Mouse (Mus musculus): ENCODE data around the gene Ccz1. TPM values are rescaled to one million over a fixed set of nuclear protein-coding genes. Genes with fewer than 3 reads are reported as not detected.
"Not testable (repeated sequence)": the region's sequence is repeated elsewhere in the genome, so short reads cannot be mapped to it uniquely, and the experiment has no call there.

Gene Ccz1
- polyA plus RNA-seq, 1 experiment from 2014 or later: 103 TPM

- CTCF ChIA-PET: no interaction called here
- no peaks in the 10 kb centered on the region for H3K27me3 ChIP-seq
- POLR2A ChIA-PET: no interaction called here
- no peak for TF ChIP-seq CTCF (IDR thresholded peaks at IDR 0.05)
- in situ Hi-C loops (cut with MboI; ENCODE audit: low pct_unique_long_range_greater_than_20kb): no loop called here
- ATAC-seq: no peak
- no peak for DNase-seq (ENCODE audit: low read depth, low spot score)
Measured at GRCm38 (mm10) chr5:144039156-144039675, 24.5 kb upstream of the Ccz1 start.

- CTCF ChIA-PET: no interaction called here
- POLR2A ChIA-PET: no interaction called here
- no peak for DNase-seq (ENCODE audit: low read depth, low spot score)
- no peaks in the 10 kb centered on the region for H3K27me3 ChIP-seq
- no peak for ATAC-seq
- in situ Hi-C loops (cut with MboI; ENCODE audit: low pct_unique_long_range_greater_than_20kb): no loop called here
- no peak for TF ChIP-seq CTCF (IDR thresholded peaks at IDR 0.05)
Measured at GRCm38 (mm10) chr5:144036952-144037351, 22.3 kb upstream of the Ccz1 start.

DNA sequence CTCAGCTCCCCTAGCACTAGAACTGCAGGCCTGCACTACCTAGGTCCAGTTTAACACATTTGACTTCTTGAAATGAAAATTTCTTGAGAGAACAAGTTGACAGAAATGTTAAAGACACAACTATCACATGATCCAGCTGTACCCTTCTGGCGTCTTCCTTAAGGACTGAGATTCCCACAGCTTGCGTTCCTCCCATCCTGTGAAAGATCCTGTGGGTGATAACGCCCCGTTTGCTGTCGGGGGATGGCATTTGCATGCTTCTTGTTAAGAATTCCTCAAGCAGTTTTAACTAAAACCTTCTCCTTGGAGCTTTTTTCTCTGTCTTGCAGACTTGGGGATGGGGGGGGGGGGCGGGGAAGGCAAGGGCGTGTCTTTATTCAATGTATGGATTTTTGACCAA is 19.9 kb upstream of the Ccz1 start:
- DNase-seq (ENCODE audit: low read depth, low spot score) (no peak), ATAC-seq (no peak)
- CTCF ChIA-PET: interaction anchor here (1.4 kb wide), 1 partner anchor 118 kb away, joined by 4 read pairs; no protein-coding TSS in a partner anchor
- no peaks in the 10 kb centered on the region for H3K27me3 ChIP-seq
- POLR2A ChIA-PET: no interaction called here
- TF ChIP-seq CTCF (IDR thresholded peaks at IDR 0.05): no peak
- in situ Hi-C loops (cut with MboI; ENCODE audit: low pct_unique_long_range_greater_than_20kb): no loop called here

DNA sequence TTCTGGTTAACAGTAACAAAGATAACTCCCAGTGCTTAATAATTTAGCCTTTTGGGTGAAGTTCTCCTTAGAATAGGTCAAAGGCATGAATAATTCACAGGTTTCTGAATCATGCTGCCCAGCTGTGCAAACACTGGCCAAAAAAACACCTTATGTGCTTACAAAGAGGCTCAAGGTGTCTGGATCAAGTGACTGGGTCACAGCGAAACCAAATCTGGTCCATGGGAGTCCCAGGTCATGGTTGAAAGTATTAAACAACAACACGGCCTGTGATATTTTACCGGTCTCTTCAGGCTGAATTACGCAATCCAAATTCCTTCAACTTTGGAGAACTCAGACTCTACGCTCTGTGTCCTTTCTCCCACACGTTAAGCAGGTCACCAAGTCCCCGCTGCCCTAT is 17.8 kb upstream of the Ccz1 start:
- DNase-seq (ENCODE audit: low read depth, low spot score) (no peak), ATAC-seq (no peak)
- ChIA-PET POLR2A (no interaction called here), CTCF (no interaction called here)
- H3K27me3 ChIP-seq: no peaks in the 10 kb centered on the region
- no peak for TF ChIP-seq CTCF (IDR thresholded peaks at IDR 0.05)
- in situ Hi-C loops (cut with MboI; ENCODE audit: low pct_unique_long_range_greater_than_20kb): no loop called here

- peaks cover 7% of the 10 kb centered on the region for H3K27me3 ChIP-seq
- no peak for DNase-seq (ENCODE audit: low read depth, low spot score)
- TF ChIP-seq CTCF (IDR thresholded peaks at IDR 0.05): no peak
- ChIA-PET POLR2A (no interaction called here), CTCF (interaction anchor here (1.3 kb wide), 1 partner anchor 14 kb away, joined by 3 read pairs; no protein-coding TSS in a partner anchor)
- in situ Hi-C loops (cut with MboI; ENCODE audit: low pct_unique_long_range_greater_than_20kb): no loop called here
- ATAC-seq: no peak
Measured at GRCm38 (mm10) chr5:144026620-144027263, 12.1 kb upstream of the Ccz1 start, which contains the start of gene Ocm. TSS of gene Ocm (minus strand) at chr5:144026670.

DNA sequence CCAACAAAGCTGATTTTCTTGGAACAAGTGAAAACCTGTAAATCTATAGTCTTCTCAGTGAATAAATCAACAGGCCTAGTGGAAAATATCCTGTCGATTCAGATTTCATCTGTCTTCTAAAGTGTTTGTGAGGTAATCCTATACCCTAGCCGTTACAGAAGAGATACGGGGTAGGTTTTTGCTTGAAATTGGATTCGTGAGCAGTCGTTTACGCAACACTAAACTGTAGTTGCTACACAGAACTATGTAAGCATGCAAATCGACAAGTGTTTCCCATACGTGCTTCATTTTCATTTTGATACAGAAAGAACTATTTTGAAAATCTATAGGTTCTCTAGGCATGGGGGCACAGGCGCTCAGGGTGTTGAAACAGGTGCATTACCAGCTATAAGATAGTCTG is 1.2 kb upstream of the Ccz1 start:
- DNase-seq (ENCODE audit: low read depth, low spot score) (no peak), ATAC-seq (no peak)
- POLR2A ChIA-PET: interaction anchor here (0.6 to 1.3 kb wide), 2 partner anchors 18 to 772 kb away, joined by 3 read pairs; no protein-coding TSS in a partner anchor
- no peak for TF ChIP-seq CTCF (IDR thresholded peaks at IDR 0.05)
- CTCF ChIA-PET: interaction anchor here (1.2 to 1.4 kb wide), 2 partner anchors 16 to 25 kb away, joined by 3 read pairs; no protein-coding TSS in a partner anchor
- in situ Hi-C loops (cut with MboI; ENCODE audit: low pct_unique_long_range_greater_than_20kb): no loop called here
- H3K27me3 ChIP-seq: no peaks in the 10 kb centered on the region

GRCm38 (mm10) chr5:144015312-144015650 is 604 bp upstream of the Ccz1 start:
- in situ Hi-C loops (cut with MboI; ENCODE audit: low pct_unique_long_range_greater_than_20kb): no loop called here
- TF ChIP-seq CTCF (IDR thresholded peaks at IDR 0.05): no peak
- ATAC-seq (no peak), DNase-seq (ENCODE audit: low read depth, low spot score) (no peak)
- no peaks in the 10 kb centered on the region for H3K27me3 ChIP-seq
- ChIA-PET CTCF (interaction anchor here (1.2 kb wide), 1 partner anchor 16 kb away, joined by 3 read pairs; no protein-coding TSS in a partner anchor), POLR2A (interaction anchor here (1.3 kb wide), 1 partner anchor 18 kb away, joined by 3 read pairs; no protein-coding TSS in a partner anchor)

- POLR2A ChIA-PET: interaction anchor here (1.2 kb wide), 1 partner anchor 14 kb away, joined by 3 read pairs; no protein-coding TSS in a partner anchor
- CTCF ChIA-PET; DNase-seq (ENCODE audit: low read depth, low spot score); ATAC-seq; in situ Hi-C loops (cut with MboI; ENCODE audit: low pct_unique_long_range_greater_than_20kb); H3K27me3 ChIP-seq: not testable (repeated sequence)
Measured at GRCm38 (mm10) chr5:144013366-144014134, 1.1 kb downstream of the Ccz1 start.

DNA sequence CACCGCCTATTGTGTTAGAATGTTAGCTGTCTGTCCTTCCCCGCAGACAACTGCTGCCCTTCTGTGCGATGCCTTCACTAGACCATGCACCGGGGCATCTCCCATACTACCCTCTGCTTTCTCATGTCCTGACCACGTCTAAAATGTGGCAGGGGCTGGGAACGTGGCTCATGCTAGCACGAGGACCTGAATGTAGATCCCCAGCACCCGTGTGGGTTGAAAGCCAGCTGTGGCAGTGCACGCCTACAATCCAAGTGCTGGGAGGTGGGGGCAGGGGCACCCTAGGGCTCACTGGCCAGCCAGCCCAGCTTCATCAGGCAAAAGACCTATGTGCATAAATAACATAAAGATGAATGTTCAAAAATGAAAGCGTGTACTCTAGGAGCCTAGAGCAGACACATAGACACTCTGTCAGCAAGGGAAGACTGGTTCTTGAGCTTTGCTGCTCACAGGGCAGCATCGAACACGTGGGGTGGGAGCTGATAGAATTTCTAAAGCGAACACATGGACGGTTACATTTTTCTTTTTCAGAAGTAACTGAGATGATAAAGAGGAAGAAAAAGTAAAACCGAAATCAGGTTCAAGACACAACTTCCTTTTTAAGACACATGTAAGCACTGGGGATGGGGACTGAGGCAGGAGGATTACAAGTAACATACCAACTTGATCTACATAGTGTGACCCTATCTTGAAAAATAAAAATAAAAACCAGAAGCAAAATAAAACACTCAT is 12.1 kb downstream of the Ccz1 start:
- DNase-seq (ENCODE audit: low read depth, low spot score): no peak
- ATAC-seq: no peak
- no peak for TF ChIP-seq CTCF (IDR thresholded peaks at IDR 0.05)
- H3K27me3 ChIP-seq: no peaks in the 10 kb centered on the region
- ChIA-PET POLR2A (interaction anchor here (0.5 kb wide), 1 partner anchor 260 kb away, joined by 3 read pairs; no protein-coding TSS in a partner anchor), CTCF (interaction anchor here (1.3 to 1.5 kb wide), 3 partner anchors 9 to 19 kb away, joined by 3 read pairs; no protein-coding TSS in a partner anchor)
- in situ Hi-C loops (cut with MboI; ENCODE audit: low pct_unique_long_range_greater_than_20kb): no loop called here

DNA sequence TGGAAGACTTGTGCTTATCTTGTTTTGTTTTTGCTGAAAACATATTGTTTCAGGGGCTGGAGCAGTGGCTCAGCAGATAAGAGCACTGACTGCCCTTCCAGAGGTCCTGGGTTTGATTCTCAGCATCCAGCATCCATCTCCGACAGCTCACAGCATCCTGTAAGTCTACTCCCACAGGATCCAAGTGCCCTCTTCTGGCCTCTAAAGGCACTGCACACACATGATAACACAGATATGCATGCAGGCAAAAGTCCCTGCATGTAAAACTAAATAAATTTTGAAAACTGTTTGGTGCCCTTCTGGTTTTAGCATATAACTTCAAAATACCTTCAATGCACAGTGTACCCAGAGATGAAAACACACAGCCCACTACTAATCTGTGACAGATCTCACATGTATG is 15.3 kb downstream of the Ccz1 start:
- DNase-seq (ENCODE audit: low read depth, low spot score) (no peak), ATAC-seq (no peak)
- no peak for TF ChIP-seq CTCF (IDR thresholded peaks at IDR 0.05)
- ChIA-PET POLR2A (interaction anchor here (1.0 kb wide), 1 partner anchor 15 kb away, joined by 3 read pairs; the partner anchor contains the start of gene Ccz1), CTCF (interaction anchor here (0.8 to 4.5 kb wide), 4 partner anchors 10 to 77 kb away, joined by 3 to 14 read pairs (median 4); no protein-coding TSS in a partner anchor)
- in situ Hi-C loops (cut with MboI; ENCODE audit: low pct_unique_long_range_greater_than_20kb): no loop called here
- H3K27me3 ChIP-seq: no peaks in the 10 kb centered on the region
